Comparison of ENCODE assay signal across 8 mouse cellular contexts in genomic region chr14:52279747-52280120, GRCm38 (mm10). TPM values are rescaled to one million over a fixed set of nuclear protein-coding genes. Genes with fewer than 3 reads are reported as not detected.
A peak's percentile ranks its signal among the peaks of the same experiment; 100 is the strongest.
DNase-seq lines count a peak whose midpoint lies in the region; ATAC-seq lines count a peak whose summit lies in the region.

No protein-coding gene starts in this region.

- H3K9me3 ChIP-seq in forebrain, embryonic 10.5 days, result no peaks in the 10 kb centered on the region
- H3K9me3 ChIP-seq in liver, embryonic 13.5 days (replicated peaks), result no peaks in the 10 kb centered on the region

- DNase-seq in embryo, embryonic 10.5 days (ENCODE audit: low spot score), result peak; percentile 35
- DNase-seq in embryo, embryonic 9.5 days (ENCODE audit: extremely low spot score), result no peak
- DNase-seq in 416B (ENCODE audit: low read depth), result peak; percentile 45
- no peak for DNase-seq in forebrain, embryonic 10.5 days (ENCODE audit: extremely low spot score, low spot score)
- no peak for DNase-seq in liver, embryonic 13.5 days
- DNase-seq in thymus, postnatal 10 days (ENCODE audit: low spot score in 2 of 2), result no peak
- no peak for DNase-seq in thymus, postnatal 36 days
- no peak for DNase-seq in kidney, adult 11 months

- ATAC-seq in liver, embryonic 13.5 days (ENCODE audit: low read depth), result 0 out of 2 replicates have a peak, but pooled peaks have one; percentile 3

- peaks cover 22% of the 10 kb centered on the region for H3K36me3 ChIP-seq in forebrain, embryonic 10.5 days (replicated peaks)
- H3K36me3 ChIP-seq in liver, embryonic 13.5 days, result peaks cover 6% of the 10 kb centered on the region; the same call in 1 of the 2 replicates

- peak overlapping the region; percentile 81 for H3K4me2 ChIP-seq in liver, embryonic 13.5 days

- peak overlapping the region; percentile 95 for H3K9ac ChIP-seq in liver, embryonic 13.5 days

- peak overlapping the region; percentile 87 for H3K27ac ChIP-seq in forebrain, embryonic 10.5 days
- peak overlapping the region; percentile 91 for H3K27ac ChIP-seq in liver, embryonic 13.5 days

- peak overlapping the region; percentile 89 for H3K4me3 ChIP-seq in forebrain, embryonic 10.5 days
- H3K4me3 ChIP-seq in liver, embryonic 13.5 days (replicated peaks), result peak overlapping the region; percentile 99

- H3K27me3 ChIP-seq in forebrain, embryonic 10.5 days (ENCODE audit: poor library complexity, severe bottlenecking), result no peaks in the 10 kb centered on the region
- no peaks in the 10 kb centered on the region for H3K27me3 ChIP-seq in liver, embryonic 13.5 days

- peaks cover 17% of the 10 kb centered on the region for H3K4me1 ChIP-seq in forebrain, embryonic 10.5 days
- peaks cover 42% of the 10 kb centered on the region for H3K4me1 ChIP-seq in liver, embryonic 13.5 days (replicated peaks)

- 2% methylated on average over 21 of the region's 21 CpGs for WGBS in forebrain, embryonic 10.5 days
- under 1% methylated on average over 21 of the region's 21 CpGs for WGBS in liver, embryonic 13.5 days (ENCODE audit: insufficient replicate concordance)

RNA-seq across cellular contexts. Expression of gene Rab2b, which starts 0.4 kb away (rescaled TPM):
- polyA plus RNA-seq in forebrain, embryonic 10.5 days (2016; fragmentation: Nextera tagmentation; extraction: Ambion mirVana), result 22.5 and 24.0 TPM in 2 replicates
- polyA plus RNA-seq in liver, embryonic 13.5 days (2015; fragmentation: Nextera tagmentation; extraction: Ambion mirVana), result 2.6 and 3.0 TPM in 2 replicates

RNA-seq across cellular contexts. Expression of gene Tox4, which starts 0.8 kb away (rescaled TPM):
- 53.4 and 56.6 TPM in 2 replicates for polyA plus RNA-seq in forebrain, embryonic 10.5 days (2016; fragmentation: Nextera tagmentation; extraction: Ambion mirVana)
- polyA plus RNA-seq in liver, embryonic 13.5 days (2015; fragmentation: Nextera tagmentation; extraction: Ambion mirVana), result 19.8 and 20.5 TPM in 2 replicates

RNA-seq across cellular contexts. Expression of gene Chd8, which starts 22.2 kb away (rescaled TPM):
- 46.5 and 46.7 TPM in 2 replicates for polyA plus RNA-seq in forebrain, embryonic 10.5 days (2016; fragmentation: Nextera tagmentation; extraction: Ambion mirVana)
- 12.1 TPM in 2 replicates for polyA plus RNA-seq in liver, embryonic 13.5 days (2015; fragmentation: Nextera tagmentation; extraction: Ambion mirVana)

RNA-seq across cellular contexts. Expression of gene Mettl3, which starts 25.2 kb away (rescaled TPM):
- polyA plus RNA-seq in forebrain, embryonic 10.5 days (2016; fragmentation: Nextera tagmentation; extraction: Ambion mirVana), result 64.4 and 69.9 TPM in 2 replicates
- polyA plus RNA-seq in liver, embryonic 13.5 days (2015; fragmentation: Nextera tagmentation; extraction: Ambion mirVana), result 20.6 and 21.9 TPM in 2 replicates

RNA-seq across cellular contexts. Expression of gene Sall2, which starts 48.8 kb away (rescaled TPM):
- polyA plus RNA-seq in forebrain, embryonic 10.5 days (2016; fragmentation: Nextera tagmentation; extraction: Ambion mirVana), result 73.2 and 82.1 TPM in 2 replicates
- polyA plus RNA-seq in liver, embryonic 13.5 days (2015; fragmentation: Nextera tagmentation; extraction: Ambion mirVana), result 1.2 and 1.5 TPM in 2 replicates

Comparison
In these comparisons a context has a peak if more than half of its experiments do, and no peak if none do; other contexts are left out.
1. DNase-seq: peak in embryo, embryonic 10.5 days (single experiment) and 416B (single experiment); none in embryo, embryonic 9.5 days (single experiment), forebrain, embryonic 10.5 days (single experiment), liver, embryonic 13.5 days (single experiment), thymus, postnatal 10 days (0 of 2), thymus, postnatal 36 days (0 of 2) and kidney, adult 11 months (single experiment).